Mouse (Mus musculus): ENCODE data around the gene Fam78b. TPM values are rescaled to one million over a fixed set of nuclear protein-coding genes. Genes with fewer than 3 reads are reported as not detected.

Gene Fam78b
- total and polyA plus RNA-seq, 2 experiments from 2014 or later = 8.2 to 20.2 TPM

DNA sequence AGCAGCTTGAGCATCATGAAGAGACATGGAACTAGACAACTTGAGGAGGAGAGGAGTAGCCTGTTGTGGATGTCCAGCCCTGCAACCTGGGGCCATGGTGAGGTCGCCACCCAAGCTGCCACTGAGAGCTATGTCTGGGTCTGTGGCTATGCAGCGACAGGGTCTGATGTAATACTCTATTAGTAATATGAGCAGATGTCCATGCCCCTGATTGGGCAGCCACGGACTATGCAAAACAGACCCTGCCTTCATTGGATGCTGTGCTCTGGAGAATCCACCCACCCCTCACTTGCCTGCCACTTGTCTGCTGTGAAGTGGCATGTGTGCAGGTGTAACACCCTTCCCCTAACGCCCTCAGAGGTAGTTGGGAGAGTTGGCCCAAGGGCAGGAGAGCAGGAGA lies 125.1 kb downstream of the Fam78b start:
- no peaks in the 10 kb centered on the region for H3K9me3 ChIP-seq (ENCODE audit: low read length)
- no peak overlapping the region for H3K4me3 ChIP-seq (ENCODE audit: low read depth, low read length)
- H3K9ac ChIP-seq (replicated peaks; ENCODE audit: low read length, poor library complexity, severe bottlenecking) = no peak overlapping the region
- H3K27me3 ChIP-seq (ENCODE audit: insufficient read depth, low read length) = no peaks in the 10 kb centered on the region
- 77% methylated on average over 4 of the region's 4 CpGs for WGBS
- no peaks in the 10 kb centered on the region for H3K4me1 ChIP-seq (ENCODE audit: insufficient read depth, low read length)
- DNase-seq (ENCODE audit: low spot score) = no peak
- no peak for TF ChIP-seq CTCF (IDR thresholded peaks at IDR 0.05)
- H3K36me3 ChIP-seq (ENCODE audit: insufficient read depth, low read length) = no peaks in the 10 kb centered on the region
- H3K27ac ChIP-seq (ENCODE audit: low read depth, low read length) = no peak overlapping the region
- H3K4me2 ChIP-seq (ENCODE audit: low read depth, low read length, poor library complexity, severe bottlenecking) = no peak overlapping the region
- ATAC-seq (ENCODE audit: low FRiP score) = no peak

DNA sequence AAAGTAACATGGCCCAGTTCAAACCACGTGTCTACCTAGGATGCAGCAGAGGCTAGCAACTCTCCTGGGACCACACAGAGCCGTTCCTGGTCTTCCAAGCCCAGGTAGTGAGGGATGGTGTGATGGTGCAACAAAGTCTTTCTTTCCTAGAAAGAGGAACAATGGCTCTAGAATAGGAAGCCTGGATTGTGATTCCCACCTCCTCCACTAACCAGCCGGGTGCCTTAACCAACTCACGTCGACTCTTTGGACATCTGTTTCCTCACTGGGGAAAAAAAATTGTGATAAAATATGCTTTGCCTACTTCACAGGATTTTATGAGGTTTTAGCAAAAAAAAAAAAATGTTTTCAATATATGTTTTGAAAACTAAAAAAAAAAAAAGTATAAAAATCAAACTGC lies 134.5 kb downstream of the Fam78b start:
- no peak for TF ChIP-seq CTCF (IDR thresholded peaks at IDR 0.05)
- Histone ChIP-seq H3K9ac (replicated peaks; ENCODE audit: low read length, poor library complexity, severe bottlenecking) (no peak overlapping the region), H3K36me3 (ENCODE audit: insufficient read depth, low read length) (no peaks in the 10 kb centered on the region), H3K27me3 (ENCODE audit: insufficient read depth, low read length) (no peaks in the 10 kb centered on the region), H3K4me1 (ENCODE audit: insufficient read depth, low read length) (no peaks in the 10 kb centered on the region), H3K27ac (ENCODE audit: low read depth, low read length) (no peak overlapping the region), H3K4me2 (ENCODE audit: low read depth, low read length, poor library complexity, severe bottlenecking) (no peak overlapping the region), H3K4me3 (ENCODE audit: low read depth, low read length) (no peak overlapping the region), H3K9me3 (ENCODE audit: low read length) (0 out of 2 replicates have a peak, but pooled peaks cover 2% of the 10 kb centered on the region)
- DNase-seq (ENCODE audit: low spot score) (no peak), ATAC-seq (ENCODE audit: low FRiP score) (no peak)
- 83% methylated on average over 5 of the region's 5 CpGs for WGBS

Data from midbrain, postnatal 0 days (tissue).